Mouse (Mus musculus): ENCODE measurements around the gene Cmya5. TPM values are rescaled to one million over a fixed set of nuclear protein-coding genes. Genes with fewer than 3 reads are reported as not detected.
A peak's percentile ranks its signal among the peaks of the same experiment; 100 is the strongest.

The Cmya5 gene
- total RNA-seq, 2 experiments from 2014 or later: 179 to 186 TPM

GRCm38 (mm10) chr13:93072871-93073411 lies 71.6 kb downstream of the Cmya5 start:
- intact Hi-C loops (cut with DNase I): loop anchor here (5.0 kb wide), 1 partner anchor 321 kb away; no protein-coding TSS in a partner anchor
- DNase-seq: no peak

- intact Hi-C loops (cut with DNase I): loop anchor here (5.0 kb wide), 1 partner anchor 318 kb away; no protein-coding TSS in a partner anchor
Observed at GRCm38 (mm10) chr13:93070406-93070805, 74.1 kb downstream of the Cmya5 start.

GRCm38 (mm10) chr13:93069481-93069880 lies 75.0 kb downstream of the Cmya5 start:
- peak in 1 of 2 experiments; percentile 37 for DNase-seq

More at GRCm38 (mm10) chr13:93070406-93070805, 74.1 kb downstream of the Cmya5 start:
- no peak for DNase-seq

GRCm38 (mm10) chr13:93068353-93068752 lies 76.2 kb downstream of the Cmya5 start:
- DNase-seq: no peak
- intact Hi-C loops (cut with DNase I): no loop called here

More at GRCm38 (mm10) chr13:93069481-93069880, 75.0 kb downstream of the Cmya5 start:
- intact Hi-C loops (cut with DNase I): loop anchor here (1.0 kb wide), 1 partner anchor 83 kb away; no protein-coding TSS in a partner anchor

GRCm38 (mm10) chr13:93062860-93063636 lies 81.5 kb downstream of the Cmya5 start:
- peak; percentile 76 to 81 for DNase-seq
- intact Hi-C loops (cut with DNase I): no loop called here

- no peak for DNase-seq
- intact Hi-C loops (cut with DNase I): no loop called here
Observed at GRCm38 (mm10) chr13:93061311-93061710, 83.2 kb downstream of the Cmya5 start.

GRCm38 (mm10) chr13:93060437-93060836 lies 84.1 kb downstream of the Cmya5 start:
- intact Hi-C loops (cut with DNase I): no loop called here
- DNase-seq: no peak

- intact Hi-C loops (cut with DNase I): loop anchor here (10.0 kb wide), 1 partner anchor 194 kb away; no protein-coding TSS in a partner anchor
- no peak for DNase-seq
Observed at GRCm38 (mm10) chr13:93058551-93059011, 85.9 kb downstream of the Cmya5 start.

GRCm38 (mm10) chr13:93057492-93058260 lies 86.8 kb downstream of the Cmya5 start:
- no peak for DNase-seq
- intact Hi-C loops (cut with DNase I): loop anchor here (10.0 kb wide), 1 partner anchor 193 kb away; no protein-coding TSS in a partner anchor

- DNase-seq: no peak
- intact Hi-C loops (cut with DNase I): loop anchor here (10.0 kb wide), 1 partner anchor 191 kb away; no protein-coding TSS in a partner anchor
Observed at GRCm38 (mm10) chr13:93056091-93056490, 88.4 kb downstream of the Cmya5 start.

- peak; percentile 19 to 22 for DNase-seq
- intact Hi-C loops (cut with DNase I): loop anchor here (10.0 kb wide), 1 partner anchor 187 kb away; no protein-coding TSS in a partner anchor
Observed at GRCm38 (mm10) chr13:93051483-93051882, 93.0 kb downstream of the Cmya5 start.

- no peak for DNase-seq
- intact Hi-C loops (cut with DNase I): no loop called here
Observed at GRCm38 (mm10) chr13:93041021-93041420, 103.5 kb downstream of the Cmya5 start.

- intact Hi-C loops (cut with DNase I): no loop called here
- DNase-seq: no peak
Observed at GRCm38 (mm10) chr13:93036218-93036617, 108.3 kb downstream of the Cmya5 start.

- intact Hi-C loops (cut with DNase I): no loop called here
- DNase-seq: no peak
Observed at GRCm38 (mm10) chr13:93029337-93029736, 115.2 kb downstream of the Cmya5 start.

GRCm38 (mm10) chr13:93024837-93025236 lies 119.7 kb downstream of the Cmya5 start:
- DNase-seq: no peak
- intact Hi-C loops (cut with DNase I): no loop called here

- no peak for DNase-seq
- intact Hi-C loops (cut with DNase I): no loop called here
Observed at GRCm38 (mm10) chr13:93022158-93022557, 122.4 kb downstream of the Cmya5 start.

GRCm38 (mm10) chr13:93012952-93013351 lies 131.6 kb downstream of the Cmya5 start:
- intact Hi-C loops (cut with DNase I): no loop called here
- peak in 1 of 2 experiments; percentile 22 for DNase-seq

- no peak for DNase-seq
- intact Hi-C loops (cut with DNase I): no loop called here
Observed at GRCm38 (mm10) chr13:93011315-93011714, 133.2 kb downstream of the Cmya5 start.

- intact Hi-C loops (cut with DNase I): no loop called here
- no peak for DNase-seq
Observed at GRCm38 (mm10) chr13:93010524-93010923, 134.0 kb downstream of the Cmya5 start.

GRCm38 (mm10) chr13:93007078-93007477 lies 137.4 kb downstream of the Cmya5 start:
- DNase-seq: no peak
- intact Hi-C loops (cut with DNase I): no loop called here

- no peak for DNase-seq
Observed at GRCm38 (mm10) chr13:93006347-93006746, 138.2 kb downstream of the Cmya5 start.

More at GRCm38 (mm10) chr13:93006347-93006746, 138.2 kb downstream of the Cmya5 start:
- intact Hi-C loops (cut with DNase I): no loop called here

Data from heart, postnatal 14 days (tissue).